Mouse (Mus musculus) layer of hippocampus, postnatal 25 days (tissue): ENCODE measurements around the gene Tex264. TPM values are rescaled to one million over a fixed set of nuclear protein-coding genes. Genes with fewer than 3 reads are reported as not detected.

Experiments
- DNase-seq, 2 experiments: peaks; one replicate each; pipeline ENCODE4 v3.0.0; 2022; ENCODE audit warnings: mixed read lengths in 2 of 2, low spot score in 1 of 2; ENCODE audit errors: extremely low spot score in 1 of 2
- total RNA-seq, 2 experiments: library from RNA; stranded (reverse); gene quantifications; 2 replicates each; pipeline ENCODE4 v1.2.3; 2021

The Tex264 gene
- total RNA-seq, 2 experiments from 2014 or later = 102 to 104 TPM

- no peak for DNase-seq
These were observed 75.0 kb downstream of the Tex264 start for GRCm38 (mm10) chr9:106610727-106611126.

Other genes with a start within 250 kb of the Tex264 start
- 10 to 100 TPM; 12.6 to 13.1 TPM for gene Acy1, start 247.6 kb downstream of the Tex264 start, total RNA-seq
- gene Abhd14b, start 238.5 kb downstream of the Tex264 start, total RNA-seq = 10 to 100 TPM in 1 of 2 experiments, 1 to 10 TPM in 1; 9.9 to 12.6 TPM
- gene Abhd14a, start 238.2 kb downstream of the Tex264 start, total RNA-seq = 10 to 100 TPM; 38.2 to 41.5 TPM
- 100 to 1,000 TPM; 178 to 202 TPM for gene Pcbp4, start 232.6 kb downstream of the Tex264 start, total RNA-seq
- 10 to 100 TPM; 14.0 to 14.7 TPM for gene Gpr62, start 220.0 kb downstream of the Tex264 start, total RNA-seq
- gene Rrp9, start 210.0 kb downstream of the Tex264 start, total RNA-seq = 10 to 100 TPM; 30.9 to 34.9 TPM
- gene Parp3, start 209.0 kb downstream of the Tex264 start, total RNA-seq = 1 to 10 TPM; 3.2 to 4.7 TPM
- gene Iqcf1, start 186.0 kb downstream of the Tex264 start, total RNA-seq = not detected
- gene Iqcf5, start 171.4 kb downstream of the Tex264 start, total RNA-seq = not detected
- not detected for gene Iqcf3, start 124.3 kb downstream of the Tex264 start, total RNA-seq
- not detected for gene Iqcf4, start 114.9 kb downstream of the Tex264 start, total RNA-seq
- gene Iqcf6, start 59.3 kb downstream of the Tex264 start, total RNA-seq = not detected
- gene Grm2, start 29.8 kb downstream of the Tex264 start, total RNA-seq = 10 to 100 TPM; 63.9 to 84.0 TPM
- 10 to 100 TPM; 14.2 to 17.6 TPM for gene Rad54l2, start 103.3 kb upstream of the Tex264 start, total RNA-seq
- 10 to 100 TPM; 28.5 to 29.4 TPM for gene Dcaf1, start 135.9 kb upstream of the Tex264 start, total RNA-seq
- gene Rbm15b, start 201.5 kb upstream of the Tex264 start, total RNA-seq = 10 to 100 TPM; 50.1 to 51.6 TPM
- 100 to 1,000 TPM; 112 to 146 TPM for gene Manf, start 206.1 kb upstream of the Tex264 start, total RNA-seq